Mouse (Mus musculus) 416B (cell line): ENCODE measurements around the gene Aes.

Experiments used
- DNase-seq: peaks from one replicate; pipeline ENCODE4 v3.0.0; 2011; ENCODE audit warnings: low read depth

Gene Aes

DNA sequence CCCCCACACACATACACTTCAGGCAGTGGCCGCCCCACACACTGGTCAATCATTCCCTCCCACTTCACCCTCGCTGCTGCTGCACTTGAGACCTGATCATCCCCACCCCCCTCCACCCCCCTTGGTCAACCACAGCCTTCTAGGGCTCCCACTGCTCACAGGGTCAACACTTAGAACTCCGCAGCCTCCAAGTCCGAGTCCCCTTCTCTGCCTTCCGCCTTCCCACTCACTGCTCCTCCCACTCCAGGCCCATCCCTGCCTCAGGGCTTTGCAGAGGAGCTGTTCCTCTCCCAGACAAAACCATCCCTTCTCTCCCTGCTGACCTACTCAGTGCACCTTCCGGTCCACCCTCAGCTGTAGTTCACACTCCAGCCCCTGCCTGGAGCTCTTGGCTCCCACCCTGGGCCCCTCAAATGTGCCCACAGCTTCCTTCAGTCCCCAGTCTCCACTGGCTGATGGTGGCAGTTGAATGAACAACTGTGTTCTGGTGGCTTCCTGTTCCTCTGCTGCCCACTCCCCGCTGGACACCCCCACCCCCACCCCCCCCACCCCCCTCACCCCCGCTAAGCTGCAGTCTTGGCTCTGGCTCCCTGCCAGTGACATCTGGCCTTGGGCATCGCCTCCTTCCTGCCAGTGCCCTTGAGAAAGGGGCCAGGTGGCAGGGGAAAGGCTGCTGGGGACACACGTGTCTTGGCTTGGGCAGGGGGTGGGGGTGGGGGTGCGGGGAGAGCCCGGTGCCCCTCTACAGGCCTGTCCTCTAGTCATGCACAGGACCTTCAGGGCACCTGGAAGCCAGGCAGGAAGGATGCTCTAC is 38.1 kb downstream of the Aes start:
- DNase-seq, result peak; percentile 95

- no peak for DNase-seq
Observed at GRCm38 (mm10) chr10:81598342-81598741, 39.1 kb downstream of the Aes start.

DNA sequence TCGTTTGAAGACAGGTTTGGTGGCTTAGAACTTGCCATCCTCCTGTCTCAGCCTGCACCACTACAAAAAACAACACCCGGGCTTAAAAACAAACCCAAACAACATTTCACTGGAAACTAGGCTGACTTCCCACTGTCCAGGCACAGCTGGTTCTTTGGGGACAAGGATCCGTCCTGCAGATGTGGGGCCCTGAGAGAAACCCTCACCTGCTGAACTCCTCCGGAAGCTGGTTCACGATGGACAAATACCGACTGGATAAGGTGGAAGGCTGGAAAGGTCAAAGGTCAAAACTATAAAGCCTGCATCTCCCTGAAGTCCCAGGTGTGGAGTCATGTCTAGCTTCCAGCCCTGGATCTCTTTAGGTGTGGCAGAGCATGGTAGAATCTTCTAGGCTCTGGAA is 39.6 kb downstream of the Aes start:
- DNase-seq, result no peak

DNA sequence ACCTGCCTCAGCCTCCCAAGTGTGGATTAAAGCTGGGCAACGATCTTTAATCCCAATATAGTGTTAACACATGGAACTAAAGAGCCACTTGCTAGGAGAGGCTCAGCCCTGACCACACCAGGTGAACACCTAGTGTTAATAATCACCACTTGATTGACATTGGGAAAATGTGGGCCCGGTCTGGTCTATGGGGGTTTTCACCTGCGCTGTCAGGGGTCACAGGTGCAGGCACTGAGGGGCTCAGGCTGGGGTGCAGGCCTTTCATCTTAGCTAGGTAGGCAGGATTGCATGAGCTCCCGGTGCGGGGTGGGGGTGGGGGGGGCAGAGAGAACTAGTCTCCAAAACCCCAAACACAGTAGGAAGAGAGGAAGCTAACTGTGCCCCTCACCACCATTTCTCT is 40.3 kb downstream of the Aes start:
- DNase-seq, result no peak

DNA sequence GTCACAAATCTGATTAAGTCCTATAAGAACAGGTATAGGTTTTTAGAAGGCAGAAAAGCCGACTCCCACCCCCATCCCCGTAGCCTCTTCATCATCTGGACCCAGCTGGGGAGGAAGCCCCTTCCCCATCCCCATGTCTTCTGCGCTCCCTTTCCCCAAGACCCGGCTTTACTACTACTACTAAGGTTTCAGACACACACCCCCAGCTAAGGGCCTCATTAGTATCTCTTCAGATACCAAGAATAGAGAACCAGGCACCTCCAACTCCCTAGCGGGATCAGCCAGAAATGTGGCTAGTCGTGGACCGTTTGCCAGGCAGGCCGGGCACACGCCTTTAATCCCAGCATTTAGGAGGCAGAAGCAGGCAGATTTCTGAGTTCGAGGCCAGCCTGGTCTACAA is 40.8 kb downstream of the Aes start:
- peak; percentile 43 for DNase-seq

DNA sequence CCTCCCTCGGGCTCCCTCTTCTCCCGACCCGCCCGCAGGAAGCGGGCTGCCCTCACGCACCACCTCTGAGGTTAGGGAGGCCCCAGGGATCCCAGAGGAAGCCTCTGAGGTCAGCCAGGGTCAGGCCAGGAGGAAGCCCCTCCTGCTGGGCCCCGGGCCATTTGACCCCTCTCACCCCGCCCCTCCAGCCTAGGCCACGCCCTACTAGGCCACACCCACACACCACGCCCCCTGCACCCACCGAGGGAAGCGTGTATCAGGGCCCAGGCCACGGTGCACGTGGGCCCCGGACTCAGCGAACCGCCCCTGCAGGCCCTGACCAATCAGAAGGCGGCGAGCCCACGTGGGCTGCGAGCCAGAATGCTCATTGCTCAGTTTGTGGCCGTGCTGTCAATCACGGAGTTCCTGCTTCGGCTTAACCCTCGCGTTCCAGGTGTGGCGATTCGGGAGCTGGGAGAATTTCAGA is 41.5 kb downstream of the Aes start, which contains the start of gene Tle6:
TSS of gene Tle6 (minus strand) at position 336 of the 466 bp plus-strand sequence.
- DNase-seq, result peak; percentile 99

DNA sequence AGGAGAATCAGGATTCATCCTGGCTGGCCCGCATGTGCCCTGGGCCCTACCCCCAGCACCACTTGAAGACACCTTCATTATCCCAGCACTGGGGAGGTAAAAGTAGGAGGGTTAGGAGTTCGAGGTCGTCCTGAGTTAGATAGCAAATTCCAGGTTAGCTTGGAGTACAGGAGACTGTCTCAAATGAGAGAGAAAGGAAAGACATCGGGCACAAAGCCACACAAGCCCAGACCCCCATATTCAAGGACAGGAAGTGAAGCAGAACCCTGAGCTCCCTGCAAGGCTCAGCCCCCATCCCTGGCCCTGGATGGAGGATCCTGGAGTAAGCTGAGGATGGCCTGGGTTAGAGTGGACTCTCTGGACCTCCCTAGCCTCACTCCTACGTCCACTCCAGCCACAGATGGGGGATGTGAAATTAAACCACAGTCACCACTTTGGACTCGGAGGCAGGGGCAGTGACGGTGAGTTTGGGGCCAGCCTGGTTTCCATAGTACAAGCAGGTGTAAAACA is 42.2 kb downstream of the Aes start:
- no peak for DNase-seq

DNA sequence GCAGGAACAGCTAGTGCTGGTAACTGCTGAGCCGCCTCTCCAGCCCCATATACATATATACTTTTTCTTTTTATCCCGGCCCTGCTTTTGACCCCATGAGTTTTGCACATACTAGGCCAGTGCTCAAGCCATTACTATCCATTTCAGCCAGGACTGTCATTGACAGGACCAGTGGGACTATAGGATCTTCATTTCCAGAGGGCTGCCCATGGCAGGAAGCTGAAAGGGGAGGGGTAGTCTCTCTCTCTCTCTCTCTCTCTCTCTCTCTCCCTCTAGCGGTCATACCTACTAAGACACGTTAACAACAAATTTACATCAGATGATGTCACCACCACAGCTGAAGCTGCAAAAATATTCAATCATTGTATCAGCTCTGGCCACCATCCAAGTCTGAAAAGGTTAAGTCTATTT is 43.5 kb downstream of the Aes start:
- peak; percentile 85 for DNase-seq

DNA sequence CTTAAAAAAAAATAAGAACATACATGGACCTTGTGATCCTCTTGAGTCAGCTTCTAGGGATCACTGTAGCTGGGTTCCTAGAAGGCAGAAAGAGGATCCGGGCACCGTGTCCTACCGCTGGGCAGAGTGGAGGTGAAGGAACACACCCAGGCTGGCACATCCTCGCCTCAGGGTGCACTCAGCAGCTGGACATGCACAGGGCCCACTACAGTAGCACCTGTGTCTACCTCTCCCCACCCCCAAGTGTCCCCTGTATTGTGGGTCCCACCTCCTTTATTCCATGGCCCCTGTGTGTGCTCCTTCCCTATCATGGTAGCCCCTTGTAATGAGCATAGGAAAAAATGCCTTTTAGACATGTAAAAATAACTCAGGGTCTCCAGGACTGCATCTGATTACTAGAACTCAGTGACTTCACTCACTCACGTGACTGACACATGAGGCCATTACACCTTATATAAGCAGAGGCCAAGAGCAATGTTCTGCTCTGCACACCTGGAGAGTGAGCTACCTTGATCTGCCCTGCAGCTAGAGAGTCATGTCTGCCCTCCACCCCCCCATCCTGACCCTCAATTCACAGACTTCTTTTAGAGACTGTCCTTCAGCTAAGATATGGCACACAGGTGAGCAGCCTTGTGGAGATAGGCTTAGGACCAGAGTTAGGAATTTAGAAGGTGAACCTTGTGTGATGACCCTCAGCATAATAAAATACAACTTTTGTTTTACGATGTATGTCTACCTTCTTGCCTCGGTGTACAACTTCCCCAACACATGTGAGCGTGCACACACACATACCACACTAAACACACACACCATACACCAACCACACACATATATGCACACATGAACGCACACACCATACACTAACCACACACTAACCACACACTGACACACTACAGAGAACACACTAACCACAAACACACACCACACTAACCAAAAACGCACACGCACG is 45.0 kb downstream of the Aes start:
- no peak for DNase-seq

GRCm38 (mm10) chr10:81604968-81605665 is 45.8 kb downstream of the Aes start:
- peak; percentile 92 for DNase-seq

GRCm38 (mm10) chr10:81605666-81605973 is 46.3 kb downstream of the Aes start:
- no peak for DNase-seq

DNA sequence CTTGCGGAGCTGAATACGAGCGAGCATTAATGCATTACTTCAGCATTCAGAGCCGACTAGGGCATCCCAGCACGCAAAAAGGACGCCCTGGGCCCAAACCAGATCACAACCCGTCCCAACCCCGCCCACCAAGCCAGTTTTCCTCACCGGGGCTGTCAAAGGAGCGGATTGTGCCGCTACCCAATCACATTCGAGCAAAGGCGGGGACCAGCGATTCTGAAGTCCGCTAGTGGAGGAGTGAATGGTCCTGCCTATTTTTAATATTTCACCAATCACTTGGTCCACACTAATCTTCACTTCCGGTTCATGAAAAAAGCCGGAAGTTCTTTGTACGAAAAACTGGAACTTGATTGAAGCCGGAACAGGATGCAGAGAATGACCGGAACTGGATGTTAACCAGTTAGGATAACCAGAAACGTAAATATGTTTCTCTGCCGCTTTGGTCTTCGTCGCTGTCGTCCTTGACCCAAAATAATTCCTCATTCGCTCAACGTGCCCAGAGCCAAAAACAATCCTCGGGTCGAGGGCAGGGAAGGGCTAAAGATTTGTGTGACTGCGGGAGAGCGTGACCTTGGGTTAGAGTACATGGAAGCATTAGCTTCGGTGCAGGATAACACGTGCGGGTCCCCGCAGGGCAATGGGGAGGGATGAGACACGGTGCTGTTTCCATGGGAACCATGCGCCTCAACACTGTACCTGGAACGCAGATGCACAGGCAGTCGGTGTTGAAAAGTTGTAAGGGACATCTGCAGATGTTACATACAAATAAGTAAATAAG is 46.9 kb downstream of the Aes start, which contains the start of gene BC025920:
TSS of gene BC025920 (plus strand) at position 297 of the 778 bp plus-strand sequence.
- peak; percentile 100 for DNase-seq

GRCm38 (mm10) chr10:81608308-81608707 is 49.0 kb downstream of the Aes start:
- DNase-seq, result peak; percentile 55

GRCm38 (mm10) chr10:81612779-81613178 is 53.5 kb downstream of the Aes start:
- DNase-seq, result peak; percentile 67

DNA sequence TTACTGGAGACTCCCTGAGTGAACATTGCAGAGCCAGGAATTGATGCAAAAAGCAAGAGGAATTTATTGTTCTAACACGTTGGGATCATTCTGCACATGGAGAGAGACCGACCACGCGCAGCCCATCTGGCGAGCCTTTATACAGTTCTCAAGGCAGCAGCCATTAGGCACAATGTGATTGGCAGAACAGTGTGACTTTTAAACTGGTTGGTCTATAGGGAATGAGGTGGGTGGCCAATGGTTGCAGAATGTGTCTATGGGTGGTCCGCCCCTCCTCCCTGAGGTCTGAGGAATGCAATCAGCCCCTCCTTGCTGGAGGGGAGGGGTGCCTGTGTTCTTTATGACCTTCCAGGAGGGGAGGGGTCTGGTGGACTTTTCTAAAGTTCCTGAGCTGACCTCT is 56.2 kb downstream of the Aes start:
- DNase-seq, result no peak
